Mouse (Mus musculus) megakaryocyte, embryonic 14.5 days (primary cell): ENCODE results near the gene Samd11.

Source experiments
- FLI1 ChIP-seq: IDR thresholded peaks from 2 replicates; pipeline ENCODE4 v1.6.1; 2012; ENCODE audit warnings: low read length, inconsistent platforms, mixed read lengths
- GATA1 ChIP-seq: IDR thresholded peaks from 3 replicates; pipeline ENCODE4 v1.6.1; 2012; ENCODE audit warnings: mixed read lengths, low read length, inconsistent platforms, borderline replicate concordance

GRCm38 (mm10) chr4:156209963-156210635 lies 45.4 kb downstream of the Samd11 start:
- no peak for TF ChIP-seq GATA1
- TF ChIP-seq FLI1, result no peak
